Mouse (Mus musculus) liver, embryonic 13.5 days (tissue): ENCODE measurements around the gene Arfgap2. TPM values are rescaled to one million over a fixed set of nuclear protein-coding genes. Genes with fewer than 3 reads are reported as not detected.
A peak's percentile ranks its signal among the peaks of the same experiment; 100 is the strongest.

ENCODE experiments used
- ATAC-seq: fragments of 200-750 bp; cut with Nextera tagmentation; 2 replicates; pipeline ENCODE4 v1.8.0; 2017; ENCODE audit warnings: low read depth, mild to moderate bottlenecking, moderate number of reproducible peaks, moderate library complexity
- DNase-seq: peaks from one replicate; pipeline ENCODE4 v3.0.0; 2022
- H3K27ac ChIP-seq: fragments of 300-500 bp; sonication (generic); 2 replicates; pipeline ENCODE4 v1.5.1; 2015; ENCODE audit warnings: moderate library complexity, mild to moderate bottlenecking, inconsistent platforms
- H3K27me3 ChIP-seq: fragments of 300-500 bp; sonication (generic); 2 replicates; pipeline ENCODE4 v1.6.1; 2015; ENCODE audit warnings: mild to moderate bottlenecking, inconsistent platforms
- H3K36me3 ChIP-seq: fragments of 300-500 bp; sonication (generic); 2 replicates; pipeline ENCODE4 v1.6.1; 2015; ENCODE audit warnings: mild to moderate bottlenecking, inconsistent platforms
- H3K4me1 ChIP-seq: fragments of 300-500 bp; sonication (generic); replicated peaks from 2 replicates; pipeline ENCODE4 v1.6.1; 2015; ENCODE audit warnings: inconsistent platforms
- H3K4me2 ChIP-seq: fragments of 300-500 bp; sonication (generic); 2 replicates; pipeline ENCODE4 v1.6.1; 2015; ENCODE audit warnings: inconsistent platforms, mild to moderate bottlenecking, moderate library complexity
- H3K4me3 ChIP-seq: fragments of 300-500 bp; sonication (generic); replicated peaks from 2 replicates; pipeline ENCODE4 v1.5.1; 2015; ENCODE audit warnings: mild to moderate bottlenecking, inconsistent platforms
- H3K9ac ChIP-seq: fragments of 300-500 bp; sonication (generic); 2 replicates; pipeline ENCODE4 v1.6.1; 2015; ENCODE audit warnings: mild to moderate bottlenecking, inconsistent platforms
- H3K9me3 ChIP-seq: fragments of 300-500 bp; sonication (generic); replicated peaks from 2 replicates; pipeline ENCODE4 v1.6.1; 2016; ENCODE audit warnings: inconsistent platforms
- WGBS: fragments of 180-500 bp; shearing (Covaris S2); methylation state at CpG from one replicate; pipeline ENCODE4 v1.1.7; 2015; ENCODE audit not compliant: insufficient replicate concordance; 5-methylcytosine and 5-hydroxymethylcytosine counted together
- polyA plus RNA-seq: library from polyadenylated mRNA; unstranded; fragments of >200 nt; fragmentation: Nextera tagmentation; extraction: Ambion mirVana; gene quantifications from 2 replicates; pipeline ENCODE4 v1.2.1, GENCODE M21; 2015

The Arfgap2 gene
- polyA plus RNA-seq, 1 experiment from 2014 or later: 64.1 TPM

GRCm38 (mm10) chr2:91263692-91264660 lies 798 bp upstream of the Arfgap2 start:
- 82% methylated on average over 17 of the region's 17 CpGs for WGBS
- ATAC-seq: no peak
- H3K36me3 ChIP-seq: peaks cover 39% of the 10 kb centered on the region
- no peak for DNase-seq
- H3K27ac ChIP-seq: peak overlapping the region; percentile 80
- H3K4me2 ChIP-seq: peak overlapping the region; percentile 77
- peaks cover 37% of the 10 kb centered on the region for H3K4me1 ChIP-seq
- peak overlapping the region; percentile 93 for H3K4me3 ChIP-seq
- H3K9ac ChIP-seq: peak overlapping the region; percentile 74
- H3K27me3 ChIP-seq: peaks cover 14% of the 10 kb centered on the region
- H3K9me3 ChIP-seq: no peaks in the 10 kb centered on the region

- Histone ChIP-seq H3K4me1 (peaks cover 51% of the 10 kb centered on the region), H3K4me3 (no peak overlapping the region), H3K4me2 (peak overlapping the region; percentile 87; the same call in 1 of the 2 replicates), H3K9me3 (no peaks in the 10 kb centered on the region), H3K36me3 (peaks cover 66% of the 10 kb centered on the region), H3K9ac (no peak overlapping the region), H3K27ac (peak overlapping the region; percentile 64), H3K27me3 (no peaks in the 10 kb centered on the region)
- 78% methylated on average over 3 of the region's 3 CpGs for WGBS
- ATAC-seq (no peak), DNase-seq (no peak)
Measured at GRCm38 (mm10) chr2:91268042-91268441, 3.3 kb downstream of the Arfgap2 start.

- Histone ChIP-seq H3K4me3 (no peak overlapping the region), H3K27ac (peak overlapping the region; percentile 78), H3K4me2 (peak overlapping the region; percentile 32), H3K27me3 (no peaks in the 10 kb centered on the region), H3K36me3 (peaks cover 72% of the 10 kb centered on the region), H3K4me1 (peaks cover 49% of the 10 kb centered on the region), H3K9me3 (no peaks in the 10 kb centered on the region), H3K9ac (0 out of 2 replicates have a peak overlapping the region, but pooled peaks have one; percentile 34)
- DNase-seq (no peak), ATAC-seq (no peak)
- 70% methylated on average over 2 of the region's 2 CpGs for WGBS
Measured at GRCm38 (mm10) chr2:91268706-91269105, 3.9 kb downstream of the Arfgap2 start.

GRCm38 (mm10) chr2:91269687-91270133 lies 4.9 kb downstream of the Arfgap2 start:
- no peak for ATAC-seq
- Histone ChIP-seq H3K9me3 (no peaks in the 10 kb centered on the region), H3K27ac (peak overlapping the region; percentile 78), H3K9ac (peak overlapping the region; percentile 34), H3K4me2 (peak overlapping the region; percentile 32), H3K36me3 (peaks cover 82% of the 10 kb centered on the region), H3K4me1 (peaks cover 39% of the 10 kb centered on the region), H3K4me3 (no peak overlapping the region), H3K27me3 (no peaks in the 10 kb centered on the region)
- WGBS: 84% methylated on average over 8 of the region's 8 CpGs
- no peak for DNase-seq

- H3K27ac ChIP-seq: no peak overlapping the region
- DNase-seq: no peak
- no peak overlapping the region for H3K4me3 ChIP-seq
- H3K4me1 ChIP-seq: peaks cover 18% of the 10 kb centered on the region
- H3K9me3 ChIP-seq: no peaks in the 10 kb centered on the region
- no peaks in the 10 kb centered on the region for H3K27me3 ChIP-seq
- H3K36me3 ChIP-seq: peaks cover 34% of the 10 kb centered on the region
- ATAC-seq: peak; percentile 42
- H3K9ac ChIP-seq: no peak overlapping the region
- 41% methylated on average over 10 of the region's 10 CpGs for WGBS
- no peak overlapping the region for H3K4me2 ChIP-seq
Measured at GRCm38 (mm10) chr2:91278749-91279371, 14.1 kb downstream of the Arfgap2 start.

GRCm38 (mm10) chr2:91279372-91279755 lies 14.6 kb downstream of the Arfgap2 start:
- H3K27me3 ChIP-seq: no peaks in the 10 kb centered on the region
- H3K4me3 ChIP-seq: no peak overlapping the region
- no peak for ATAC-seq
- no peak for DNase-seq
- 55% methylated on average over 2 of the region's 2 CpGs for WGBS
- peaks cover 29% of the 10 kb centered on the region for H3K36me3 ChIP-seq
- H3K4me1 ChIP-seq: peaks cover 18% of the 10 kb centered on the region
- H3K9ac ChIP-seq: no peak overlapping the region
- no peak overlapping the region for H3K27ac ChIP-seq
- no peaks in the 10 kb centered on the region for H3K9me3 ChIP-seq
- H3K4me2 ChIP-seq: no peak overlapping the region

GRCm38 (mm10) chr2:91281366-91281765 lies 16.6 kb downstream of the Arfgap2 start:
- peaks cover 9% of the 10 kb centered on the region for H3K36me3 ChIP-seq
- H3K9me3 ChIP-seq: no peaks in the 10 kb centered on the region
- H3K27me3 ChIP-seq: no peaks in the 10 kb centered on the region
- H3K4me2 ChIP-seq: no peak overlapping the region
- peak; percentile 35; the same call in 1 of the 2 replicates for ATAC-seq
- no peak overlapping the region for H3K27ac ChIP-seq
- no peak for DNase-seq
- H3K9ac ChIP-seq: no peak overlapping the region
- WGBS: 66% methylated on average over 5 of the region's 5 CpGs
- no peak overlapping the region for H3K4me3 ChIP-seq
- H3K4me1 ChIP-seq: peaks cover 18% of the 10 kb centered on the region

- no peak overlapping the region for H3K9ac ChIP-seq
- WGBS: 45% methylated on average over 3 of the region's 3 CpGs
- H3K4me1 ChIP-seq: peaks cover 26% of the 10 kb centered on the region
- H3K4me2 ChIP-seq: no peak overlapping the region
- DNase-seq (no peak), ATAC-seq (no peak)
- no peaks in the 10 kb centered on the region for H3K27me3 ChIP-seq
- no peaks in the 10 kb centered on the region for H3K36me3 ChIP-seq
- H3K27ac ChIP-seq: no peak overlapping the region
- H3K4me3 ChIP-seq: no peak overlapping the region
- H3K9me3 ChIP-seq: no peaks in the 10 kb centered on the region
Measured at GRCm38 (mm10) chr2:91283972-91284371, 19.2 kb downstream of the Arfgap2 start.

- DNase-seq: no peak
- ATAC-seq: no peak
- Histone ChIP-seq H3K4me3 (no peak overlapping the region), H3K9ac (no peak overlapping the region), H3K36me3 (no peaks in the 10 kb centered on the region), H3K27me3 (no peaks in the 10 kb centered on the region), H3K27ac (no peak overlapping the region), H3K9me3 (no peaks in the 10 kb centered on the region), H3K4me2 (no peak overlapping the region), H3K4me1 (peaks cover 20% of the 10 kb centered on the region)
- WGBS: 61% methylated on average over 13 of the region's 13 CpGs
Measured at GRCm38 (mm10) chr2:91284375-91285199, 19.8 kb downstream of the Arfgap2 start.

- no peak overlapping the region for H3K9ac ChIP-seq
- DNase-seq: peak; percentile 54
- no peak overlapping the region for H3K27ac ChIP-seq
- H3K4me3 ChIP-seq: no peak overlapping the region
- WGBS: 13% methylated on average over 7 of the region's 7 CpGs
- no peaks in the 10 kb centered on the region for H3K9me3 ChIP-seq
- no peak overlapping the region for H3K4me2 ChIP-seq
- no peak for ATAC-seq
- no peaks in the 10 kb centered on the region for H3K36me3 ChIP-seq
- peaks cover 19% of the 10 kb centered on the region for H3K4me1 ChIP-seq
- no peaks in the 10 kb centered on the region for H3K27me3 ChIP-seq
Measured at GRCm38 (mm10) chr2:91285885-91286505, 21.2 kb downstream of the Arfgap2 start.
